ENCODE assay signal across 9 mouse cellular contexts in genomic region chr7:45180896-45181477, GRCm38 (mm10). TPM values are rescaled to one million over a fixed set of nuclear protein-coding genes. Genes with fewer than 3 reads are reported as not detected.
A peak's percentile ranks its signal among the peaks of the same experiment; 100 is the strongest.
DNase-seq lines count a peak whose midpoint lies in the region; ATAC-seq and TF ChIP-seq lines count a peak whose summit lies in the region.
"Had no signal": no experiment of that assay in that cellular context is flagged by ENCODE, and none has a peak within 500 bp of the region (broad histone marks: within the 10 kb centered on the region; RNA-seq: fewer than 3 reads in every experiment).

TSS of gene Pth2 (plus strand) at chr7:45180995.

- no peaks in the 10 kb centered on the region for H3K36me3 ChIP-seq in lung, embryonic 16.5 days (ENCODE audit: control insufficient read depth, insufficient read depth, low read length)
- no peaks in the 10 kb centered on the region for H3K36me3 ChIP-seq in forebrain, postnatal 0 days (ENCODE audit: insufficient read depth)
- no peaks in the 10 kb centered on the region for H3K36me3 ChIP-seq in liver, embryonic 12.5 days
- no peaks in the 10 kb centered on the region for H3K36me3 ChIP-seq in stomach, embryonic 15.5 days

- H3K4me2 ChIP-seq in lung, embryonic 16.5 days (ENCODE audit: low read depth, low read length) = peak within 1 kb of the TSS; percentile 64
- H3K4me2 ChIP-seq in forebrain, postnatal 0 days (ENCODE audit: low read depth) = peak within 1 kb of the TSS; percentile 57
- H3K4me2 ChIP-seq in liver, embryonic 12.5 days = peak within 1 kb of the TSS; percentile 69
- peak within 1 kb of the TSS; percentile 66 for H3K4me2 ChIP-seq in stomach, embryonic 15.5 days

- 22% methylated on average over 20 of the region's 20 CpGs for WGBS in lung, embryonic 16.5 days
- WGBS in forebrain, postnatal 0 days = 8% methylated on average over 20 of the region's 20 CpGs
- WGBS in liver, embryonic 12.5 days (ENCODE audit: insufficient replicate concordance) = 24% methylated on average over 20 of the region's 20 CpGs
- 18% methylated on average over 20 of the region's 20 CpGs for WGBS in stomach, embryonic 15.5 days

- peaks cover 8% of the 10 kb centered on the region for H3K4me1 ChIP-seq in lung, embryonic 16.5 days (replicated peaks; ENCODE audit: control insufficient read depth, insufficient read depth, low read length)
- H3K4me1 ChIP-seq in forebrain, postnatal 0 days (ENCODE audit: insufficient read depth) = no peaks in the 10 kb centered on the region; the same call in 1 of the 2 replicates
- H3K4me1 ChIP-seq in liver, embryonic 12.5 days = peaks cover 23% of the 10 kb centered on the region
- peaks cover 12% of the 10 kb centered on the region for H3K4me1 ChIP-seq in stomach, embryonic 15.5 days

- no peak for TF ChIP-seq CTCF in forebrain, postnatal 0 days (IDR thresholded peaks at IDR 0.05; ENCODE audit: low read depth)

- no peak within 1 kb of the TSS for H3K9ac ChIP-seq in lung, embryonic 16.5 days (ENCODE audit: low read length)
- no peak within 1 kb of the TSS for H3K9ac ChIP-seq in forebrain, postnatal 0 days
- no peak within 1 kb of the TSS for H3K9ac ChIP-seq in liver, embryonic 12.5 days
- H3K9ac ChIP-seq in stomach, embryonic 15.5 days = no peak within 1 kb of the TSS

- no peak for DNase-seq in lung, postnatal 4 days
- no peak for DNase-seq in forebrain, postnatal 0 days
- no peak for DNase-seq in adipocyte (ENCODE audit: low spot score)
- no peak for DNase-seq in layer of hippocampus, postnatal 25 days (ENCODE audit: extremely low spot score in 1 of 2, low spot score in 1 of 2)

- H3K4me3 ChIP-seq in lung, embryonic 16.5 days (ENCODE audit: low read length) = no peak within 1 kb of the TSS
- H3K4me3 ChIP-seq in forebrain, postnatal 0 days (ENCODE audit: low read depth, low read length) = peak within 1 kb of the TSS; percentile 37
- H3K4me3 ChIP-seq in liver, embryonic 12.5 days = peak within 1 kb of the TSS; percentile 47
- no peak within 1 kb of the TSS for H3K4me3 ChIP-seq in stomach, embryonic 15.5 days (replicated peaks)

- H3K27me3 ChIP-seq in lung, embryonic 16.5 days (ENCODE audit: control insufficient read depth, insufficient read depth, low read depth, low read length) = peaks cover 97% of the 10 kb centered on the region
- H3K27me3 ChIP-seq in forebrain, postnatal 0 days (ENCODE audit: insufficient read depth, low read length) = peaks cover 84% of the 10 kb centered on the region
- H3K27me3 ChIP-seq in liver, embryonic 12.5 days (replicated peaks) = peaks cover 100% of the 10 kb centered on the region
- H3K27me3 ChIP-seq in stomach, embryonic 15.5 days (replicated peaks) = peaks cover 98% of the 10 kb centered on the region

- ATAC-seq in lung, embryonic 16.5 days (ENCODE audit: low read depth) = no peak
- ATAC-seq in forebrain, postnatal 0 days = no peak
- no peak for ATAC-seq in liver, embryonic 12.5 days
- ATAC-seq in stomach, embryonic 15.5 days (ENCODE audit: insufficient read depth, low FRiP score, low read depth) = no peak

- no peaks in the 10 kb centered on the region for H3K9me3 ChIP-seq in lung, embryonic 16.5 days (ENCODE audit: control insufficient read depth, low read length)
- H3K9me3 ChIP-seq in forebrain, postnatal 0 days (ENCODE audit: low read length) = no peaks in the 10 kb centered on the region
- H3K9me3 ChIP-seq in liver, embryonic 12.5 days (replicated peaks) = no peaks in the 10 kb centered on the region
- no peaks in the 10 kb centered on the region for H3K9me3 ChIP-seq in stomach, embryonic 15.5 days

- H3K27ac ChIP-seq in lung, embryonic 16.5 days (ENCODE audit: low read length) = no peak within 1 kb of the TSS
- H3K27ac ChIP-seq in forebrain, postnatal 0 days (ENCODE audit: low read depth, low read length) = no peak within 1 kb of the TSS
- no peak within 1 kb of the TSS for H3K27ac ChIP-seq in liver, embryonic 12.5 days
- H3K27ac ChIP-seq in stomach, embryonic 15.5 days = no peak within 1 kb of the TSS

RNA-seq across cellular contexts. Expression of gene Pth2, which starts in this region (rescaled TPM):
- not detected in 2 replicates for polyA plus RNA-seq in lung, embryonic 16.5 days (2015; fragmentation: Nextera tagmentation; extraction: Ambion mirVana)
- total RNA-seq in forebrain, postnatal 0 days (2014; rRNA removed) = not detected in 2 replicates
- 0.34 and 0.48 TPM in 2 replicates for polyA plus RNA-seq in forebrain, postnatal 0 days (2015; fragmentation: Nextera tagmentation; extraction: Ambion mirVana)
- not detected in 2 replicates for polyA plus RNA-seq in liver, embryonic 12.5 days (2016; fragmentation: Nextera tagmentation; extraction: Ambion mirVana)
- polyA plus RNA-seq in stomach, embryonic 15.5 days (2015; fragmentation: Nextera tagmentation; extraction: Ambion mirVana) = not detected in 2 replicates
- total RNA-seq in layer of hippocampus, postnatal 25 days (2021) = not detected
- polyA plus RNA-seq: cortical plate, adult 2 months; stomach, embryonic 14.5 days had no signal

Comparison
In these comparisons a context has a peak if more than half of its experiments do, and no peak if none do; other contexts are left out.
1. H3K4me3 ChIP-seq: peak in forebrain, postnatal 0 days (single experiment) and liver, embryonic 12.5 days (single experiment); none in lung, embryonic 16.5 days (single experiment) and stomach, embryonic 15.5 days (single experiment).
2. Peak in every context shown above with its lines, with median percentiles within 50 percentile points of each other: H3K4me2 ChIP-seq.